Mouse (Mus musculus): Measurements from ENCODE around the gene Pxmp2.

Gene Pxmp2

GRCm38 (mm10) chr5:110285770-110286445 lies at the start of gene Pxmp2, which contains the start of gene Pole:
Pxmp2 (minus strand) TSS chr5:110286186.
Pole (plus strand) TSS chr5:110286306.
- DNase-seq, result peak; percentile 80 to 87

GRCm38 (mm10) chr5:110330508-110330907 lies 44.5 kb upstream of the Pxmp2 start:
- no peak for DNase-seq

GRCm38 (mm10) chr5:110313127-110313526 lies 27.1 kb upstream of the Pxmp2 start:
- no peak for DNase-seq

GRCm38 (mm10) chr5:110308861-110309260 lies 22.9 kb upstream of the Pxmp2 start:
- peak; percentile 22 to 25 for DNase-seq

GRCm38 (mm10) chr5:110300591-110300990 lies 14.6 kb upstream of the Pxmp2 start:
- DNase-seq, result no peak

GRCm38 (mm10) chr5:110296637-110297036 lies 10.7 kb upstream of the Pxmp2 start:
- no peak for DNase-seq

GRCm38 (mm10) chr5:110291649-110292048 lies 5.7 kb upstream of the Pxmp2 start:
- DNase-seq, result no peak

- DNase-seq, result no peak
Observed at GRCm38 (mm10) chr5:110287084-110287475, 1.1 kb upstream of the Pxmp2 start.

GRCm38 (mm10) chr5:110286446-110287083 lies 579 bp upstream of the Pxmp2 start:
- DNase-seq, result no peak

GRCm38 (mm10) chr5:110285156-110285555 lies 830 bp downstream of the Pxmp2 start:
- no peak for DNase-seq

GRCm38 (mm10) chr5:110284536-110284935 lies 1.4 kb downstream of the Pxmp2 start:
- peak; percentile 40 to 55 for DNase-seq

- no peak for DNase-seq
Observed at GRCm38 (mm10) chr5:110281984-110282383, 4.0 kb downstream of the Pxmp2 start.

GRCm38 (mm10) chr5:110276910-110277309 lies 9.1 kb downstream of the Pxmp2 start:
- DNase-seq, result no peak

- no peak for DNase-seq
Observed at GRCm38 (mm10) chr5:110276391-110276790, 9.6 kb downstream of the Pxmp2 start.

GRCm38 (mm10) chr5:110274846-110275245 lies 11.1 kb downstream of the Pxmp2 start:
- no peak for DNase-seq

- DNase-seq, result no peak
Observed at GRCm38 (mm10) chr5:110274147-110274546, 11.8 kb downstream of the Pxmp2 start.

- DNase-seq, result peak in 1 of 2 experiments; percentile 9
Observed at GRCm38 (mm10) chr5:110270242-110270641, 15.7 kb downstream of the Pxmp2 start.

GRCm38 (mm10) chr5:110269141-110270101 lies 16.6 kb downstream of the Pxmp2 start, which contains the start of gene Pgam5:
Pgam5 (minus strand) TSS chr5:110269913.
- DNase-seq, result peak; percentile 92 to 94

- DNase-seq, result no peak
Observed at GRCm38 (mm10) chr5:110266941-110267340, 19.0 kb downstream of the Pxmp2 start.

GRCm38 (mm10) chr5:110244091-110244490 lies 41.9 kb downstream of the Pxmp2 start:
- no peak for DNase-seq

- no peak for DNase-seq
Observed at GRCm38 (mm10) chr5:110232346-110232745, 53.6 kb downstream of the Pxmp2 start.

GRCm38 (mm10) chr5:110231638-110232037 lies 54.3 kb downstream of the Pxmp2 start:
- DNase-seq, result no peak
